Mouse (Mus musculus): ENCODE data around the gene Phf2. TPM values are rescaled to one million over a fixed set of nuclear protein-coding genes. Genes with fewer than 3 reads are reported as not detected.
"Not testable (repeated sequence)": the region's sequence is repeated elsewhere in the genome, so short reads cannot be mapped to it uniquely, and the experiment has no call there.

Phf2 gene
- polyA plus RNA-seq, 1 experiment: 18.7 TPM

GRCm38 (mm10) chr13:48814406-48814805 is 56.5 kb downstream of the Phf2 start:
- H3K9me3 ChIP-seq: no peaks in the 10 kb centered on the region
- no peak for TF ChIP-seq GATA1 (IDR thresholded peaks at IDR 0.05; ENCODE audit: borderline replicate concordance, low read length)
- no peak for TF ChIP-seq FLI1 (IDR thresholded peaks at IDR 0.05; ENCODE audit: low read length)
- H3K36me3 ChIP-seq (replicated peaks; ENCODE audit: low read length): peaks cover 99% of the 10 kb centered on the region
- peaks cover 10% of the 10 kb centered on the region for H3K4me1 ChIP-seq
- H3K27me3 ChIP-seq (replicated peaks): no peaks in the 10 kb centered on the region
- no peak overlapping the region for H3K4me3 ChIP-seq (replicated peaks)

GRCm38 (mm10) chr13:48810991-48811390 is 59.9 kb downstream of the Phf2 start:
- H3K4me3 ChIP-seq (replicated peaks): no peak overlapping the region
- H3K36me3 ChIP-seq (replicated peaks; ENCODE audit: low read length): peaks cover 99% of the 10 kb centered on the region
- no peaks in the 10 kb centered on the region for H3K9me3 ChIP-seq
- peaks cover 4% of the 10 kb centered on the region; the same call in 1 of the 2 replicates for H3K4me1 ChIP-seq
- H3K27me3 ChIP-seq (replicated peaks): no peaks in the 10 kb centered on the region
- no peak for TF ChIP-seq FLI1 (IDR thresholded peaks at IDR 0.05; ENCODE audit: low read length)
- no peak for TF ChIP-seq GATA1 (IDR thresholded peaks at IDR 0.05; ENCODE audit: borderline replicate concordance, low read length)

- no peak overlapping the region for H3K4me3 ChIP-seq (replicated peaks)
- TF ChIP-seq GATA1 (IDR thresholded peaks at IDR 0.05; ENCODE audit: borderline replicate concordance, low read length): no peak
- no peak for TF ChIP-seq FLI1 (IDR thresholded peaks at IDR 0.05; ENCODE audit: low read length)
- peaks cover 99% of the 10 kb centered on the region for H3K36me3 ChIP-seq (replicated peaks; ENCODE audit: low read length)
- no peaks in the 10 kb centered on the region for H3K27me3 ChIP-seq (replicated peaks)
- peaks cover 4% of the 10 kb centered on the region; the same call in 1 of the 2 replicates for H3K4me1 ChIP-seq
- no peaks in the 10 kb centered on the region for H3K9me3 ChIP-seq
Measured at GRCm38 (mm10) chr13:48810274-48810823, 60.6 kb downstream of the Phf2 start.

DNA sequence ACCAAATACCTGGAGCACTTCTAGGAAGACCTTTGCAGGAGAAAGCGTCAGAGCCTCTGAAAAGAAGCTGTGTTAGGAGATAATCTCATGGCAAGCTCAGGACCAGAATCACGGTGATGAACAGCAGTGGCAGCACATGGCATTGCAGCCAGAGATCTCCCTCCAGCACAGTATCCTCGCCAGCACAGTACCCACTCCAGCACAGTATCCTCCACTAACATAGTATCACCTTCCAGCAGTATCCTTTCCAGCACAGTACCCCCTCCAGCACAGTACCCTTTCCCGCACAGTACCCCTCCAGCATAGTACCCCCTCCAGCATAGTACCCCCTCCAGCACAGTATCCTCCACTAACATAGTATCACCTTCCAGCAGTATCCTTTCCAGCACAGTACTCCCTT is 61.3 kb downstream of the Phf2 start:
- H3K4me3 ChIP-seq (replicated peaks); H3K27me3 ChIP-seq (replicated peaks): not testable (repeated sequence)
- peaks cover 98% of the 10 kb centered on the region for H3K36me3 ChIP-seq (replicated peaks; ENCODE audit: low read length)

DNA sequence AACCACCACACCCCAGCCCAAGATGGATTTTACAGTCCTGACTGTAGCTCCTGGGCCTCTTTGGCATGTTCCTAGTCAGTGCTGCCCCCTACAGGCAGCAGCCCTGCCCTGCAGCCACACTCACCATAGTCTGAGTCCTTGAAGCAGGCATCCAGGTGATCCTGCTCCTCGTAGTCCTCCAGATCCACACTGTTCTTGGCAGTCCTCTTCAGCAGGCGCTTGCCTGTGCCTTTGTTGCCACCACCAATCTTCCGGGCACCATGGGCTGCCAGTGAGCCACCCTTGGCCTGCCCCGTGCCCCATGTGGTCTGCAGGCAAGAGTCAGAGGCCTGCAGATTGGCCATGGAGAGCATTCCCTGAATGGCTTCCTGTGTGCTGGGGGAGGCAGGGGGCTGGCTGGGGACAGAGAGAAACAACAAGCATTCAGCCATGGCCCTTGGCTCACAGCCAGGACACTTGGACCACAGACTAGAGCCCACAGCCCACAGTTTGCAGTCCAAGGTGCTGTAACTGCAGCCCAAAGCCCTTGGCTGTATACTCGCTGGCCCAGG is 63.4 kb downstream of the Phf2 start:
- H3K4me3 ChIP-seq (replicated peaks): no peak overlapping the region
- H3K36me3 ChIP-seq (replicated peaks; ENCODE audit: low read length): peaks cover 98% of the 10 kb centered on the region
- H3K4me1 ChIP-seq: no peaks in the 10 kb centered on the region; the same call in 1 of the 2 replicates
- no peaks in the 10 kb centered on the region for H3K27me3 ChIP-seq (replicated peaks)
- H3K9me3 ChIP-seq: no peaks in the 10 kb centered on the region
- TF ChIP-seq FLI1 (IDR thresholded peaks at IDR 0.05; ENCODE audit: low read length): no peak
- TF ChIP-seq GATA1 (IDR thresholded peaks at IDR 0.05; ENCODE audit: borderline replicate concordance, low read length): no peak

More for the DNA sequence above, 61.3 kb downstream of the Phf2 start:
- H3K4me1 ChIP-seq, H3K9me3 ChIP-seq: not testable (repeated sequence)

GRCm38 (mm10) chr13:48802181-48802580 is 68.7 kb downstream of the Phf2 start:
- TF ChIP-seq FLI1 (IDR thresholded peaks at IDR 0.05; ENCODE audit: low read length): no peak
- TF ChIP-seq GATA1 (IDR thresholded peaks at IDR 0.05; ENCODE audit: borderline replicate concordance, low read length): no peak
- Histone ChIP-seq H3K36me3 (replicated peaks; ENCODE audit: low read length) (peaks cover 62% of the 10 kb centered on the region), H3K4me1 (peaks cover 8% of the 10 kb centered on the region), H3K9me3 (no peaks in the 10 kb centered on the region), H3K4me3 (replicated peaks) (no peak overlapping the region), H3K27me3 (replicated peaks) (peaks cover 13% of the 10 kb centered on the region)

DNA sequence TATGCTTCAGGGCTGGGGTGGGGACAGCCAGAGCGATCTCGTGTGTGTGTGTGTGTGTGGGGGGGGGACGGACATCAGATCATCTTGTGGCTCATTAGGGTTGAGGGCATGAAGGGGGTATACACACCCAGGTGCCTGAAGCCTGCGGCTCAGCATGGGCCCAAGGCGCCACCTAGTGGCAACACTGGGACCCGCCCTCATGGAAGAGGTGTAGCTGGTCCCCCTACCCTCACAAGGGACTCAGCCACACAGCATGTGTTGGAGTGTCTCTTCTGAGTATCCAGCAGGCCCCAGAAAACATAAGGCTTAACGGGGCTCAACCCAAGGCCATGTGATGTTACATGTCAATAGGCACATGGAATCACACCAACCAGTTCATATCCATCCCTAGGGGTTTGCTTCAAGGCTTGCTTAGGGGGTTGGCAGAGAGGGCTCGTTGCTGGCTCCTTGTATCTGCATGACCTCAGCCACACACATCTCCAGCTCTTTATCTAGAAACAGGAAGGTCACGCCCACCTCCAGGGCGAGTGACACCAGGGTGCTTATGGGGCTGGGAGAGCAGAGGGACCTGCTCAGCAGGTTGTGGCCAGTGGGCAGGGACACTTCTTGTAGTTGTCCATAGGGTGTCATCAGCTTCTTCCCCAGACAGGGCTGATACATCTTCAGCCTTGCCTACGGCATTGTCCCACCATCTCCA is 69.9 kb downstream of the Phf2 start:
- peaks cover 24% of the 10 kb centered on the region for H3K27me3 ChIP-seq (replicated peaks)
- H3K9me3 ChIP-seq: no peaks in the 10 kb centered on the region
- no peak overlapping the region for H3K4me3 ChIP-seq (replicated peaks)
- peaks cover 8% of the 10 kb centered on the region for H3K4me1 ChIP-seq
- H3K36me3 ChIP-seq (replicated peaks; ENCODE audit: low read length): peaks cover 50% of the 10 kb centered on the region
- TF ChIP-seq GATA1 (IDR thresholded peaks at IDR 0.05; ENCODE audit: borderline replicate concordance, low read length) (no peak), FLI1 (IDR thresholded peaks at IDR 0.05; ENCODE audit: low read length) (no peak)

DNA sequence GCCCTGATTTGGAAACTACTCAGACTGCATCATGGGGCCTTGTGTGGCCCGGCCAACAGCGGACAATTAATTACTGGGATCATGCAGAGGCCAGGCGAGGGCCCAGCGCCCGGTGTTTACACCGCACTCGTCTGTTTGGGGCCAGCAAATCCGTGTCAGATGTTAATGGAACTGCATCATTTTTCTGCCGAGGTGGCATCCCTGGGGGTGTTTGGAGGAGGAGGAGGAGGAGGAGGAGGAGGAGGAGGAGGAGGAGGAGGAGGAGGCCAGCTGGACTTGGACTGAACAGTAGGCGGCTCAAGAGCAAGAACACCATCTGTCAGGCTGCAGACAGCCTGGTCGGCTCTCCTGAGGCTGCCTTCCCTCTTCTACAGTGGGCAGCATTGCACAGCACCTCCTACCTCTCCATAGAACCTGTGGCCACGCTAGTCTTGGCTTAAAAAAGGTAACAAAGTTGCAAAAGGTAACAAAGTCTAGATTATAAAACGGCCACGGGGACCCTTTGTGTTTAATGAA is 72.6 kb downstream of the Phf2 start:
- Histone ChIP-seq H3K9me3 (peaks cover 3% of the 10 kb centered on the region), H3K4me3 (replicated peaks) (no peak overlapping the region), H3K36me3 (replicated peaks; ENCODE audit: low read length) (peaks cover 24% of the 10 kb centered on the region), H3K27me3 (replicated peaks) (peaks cover 31% of the 10 kb centered on the region), H3K4me1 (peaks cover 8% of the 10 kb centered on the region)
- TF ChIP-seq FLI1 (IDR thresholded peaks at IDR 0.05; ENCODE audit: low read length): no peak
- TF ChIP-seq GATA1 (IDR thresholded peaks at IDR 0.05; ENCODE audit: borderline replicate concordance, low read length): no peak

GRCm38 (mm10) chr13:48796906-48797305 is 74.0 kb downstream of the Phf2 start:
- Histone ChIP-seq H3K36me3 (replicated peaks; ENCODE audit: low read length) (peaks cover 11% of the 10 kb centered on the region), H3K4me3 (replicated peaks) (no peak overlapping the region), H3K4me1 (peaks cover 8% of the 10 kb centered on the region), H3K9me3 (peaks cover 10% of the 10 kb centered on the region), H3K27me3 (replicated peaks) (peaks cover 32% of the 10 kb centered on the region)
- TF ChIP-seq FLI1 (IDR thresholded peaks at IDR 0.05; ENCODE audit: low read length) (no peak), GATA1 (IDR thresholded peaks at IDR 0.05; ENCODE audit: borderline replicate concordance, low read length) (no peak)

- no peak overlapping the region for H3K4me3 ChIP-seq (replicated peaks)
- H3K36me3 ChIP-seq (replicated peaks; ENCODE audit: low read length): no peaks in the 10 kb centered on the region
- TF ChIP-seq FLI1 (IDR thresholded peaks at IDR 0.05; ENCODE audit: low read length) (no peak), GATA1 (IDR thresholded peaks at IDR 0.05; ENCODE audit: borderline replicate concordance, low read length) (no peak)
- no peaks in the 10 kb centered on the region; the same call in 1 of the 2 replicates for H3K4me1 ChIP-seq
- peaks cover 22% of the 10 kb centered on the region for H3K9me3 ChIP-seq
- peaks cover 36% of the 10 kb centered on the region for H3K27me3 ChIP-seq (replicated peaks)
Measured at GRCm38 (mm10) chr13:48795711-48796110, 75.2 kb downstream of the Phf2 start.

All from megakaryocyte, embryonic 14.5 days (primary cell).